Comparison of ENCODE assay signal across 8 mouse cellular contexts in the genomic region with DNA sequence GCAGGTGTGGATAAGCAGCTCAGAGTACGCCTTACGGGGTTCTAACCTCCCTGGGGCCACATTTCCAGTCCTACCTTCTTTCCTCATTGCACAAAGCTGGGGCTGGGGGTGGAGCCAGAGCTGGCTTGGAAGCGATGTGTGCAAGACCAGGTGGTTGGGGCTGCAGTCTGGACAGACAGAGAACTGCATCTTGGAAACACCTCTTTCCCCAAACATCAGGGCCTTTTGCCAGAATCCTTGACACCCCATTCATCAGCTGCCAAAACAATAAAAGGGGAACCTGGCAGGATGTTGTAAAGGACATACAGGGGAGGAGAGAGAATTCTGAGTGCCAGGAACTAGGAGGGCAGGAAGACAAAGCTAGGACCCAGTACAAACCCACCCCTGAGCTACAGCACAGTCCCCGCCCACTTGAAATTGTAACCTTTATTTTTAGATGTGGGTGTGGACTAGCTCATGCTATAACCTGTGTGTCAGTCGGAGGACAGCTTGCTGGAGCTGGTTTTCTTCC. TPM values are rescaled to one million over a fixed set of nuclear protein-coding genes. Genes with fewer than 3 reads are reported as not detected.
A peak's percentile ranks its signal among the peaks of the same experiment; 100 is the strongest.
DNase-seq lines count a peak whose midpoint lies in the region; ATAC-seq lines count a peak whose summit lies in the region.

No protein-coding gene starts in this region.

- H3K4me3 ChIP-seq in midbrain, embryonic 11.5 days (ENCODE audit: low read depth, low read length), result no peak overlapping the region
- H3K4me3 ChIP-seq in midbrain, embryonic 10.5 days, result no peak overlapping the region

- no peak overlapping the region for H3K27ac ChIP-seq in midbrain, embryonic 11.5 days (ENCODE audit: low read depth, low read length)
- H3K27ac ChIP-seq in midbrain, embryonic 10.5 days (replicated peaks), result no peak overlapping the region

- H3K27me3 ChIP-seq in midbrain, embryonic 11.5 days (ENCODE audit: control insufficient read depth, insufficient read depth, low read length), result no peaks in the 10 kb centered on the region
- no peaks in the 10 kb centered on the region for H3K27me3 ChIP-seq in midbrain, embryonic 10.5 days (ENCODE audit: low read depth, poor library complexity, severe bottlenecking)
- H3K27me3 ChIP-seq in splenic B cell, adult 2 months (ENCODE audit: control insufficient read depth, insufficient read depth, low read length, poor library complexity, severe bottlenecking), result no peaks in the 10 kb centered on the region

- 51% methylated on average over 5 of the region's 5 CpGs for WGBS in midbrain, embryonic 11.5 days
- 49% methylated on average over 5 of the region's 5 CpGs for WGBS in midbrain, embryonic 10.5 days

- 0 out of 2 replicates have a peak overlapping the region, but pooled peaks have one; percentile 3 for H3K9ac ChIP-seq in midbrain, embryonic 11.5 days (ENCODE audit: low read length)

- ATAC-seq in midbrain, embryonic 11.5 days (ENCODE audit: low FRiP score), result no peak

- no peaks in the 10 kb centered on the region for H3K9me3 ChIP-seq in midbrain, embryonic 11.5 days (ENCODE audit: control insufficient read depth, low read length)
- no peaks in the 10 kb centered on the region for H3K9me3 ChIP-seq in midbrain, embryonic 10.5 days (replicated peaks)

- H3K36me3 ChIP-seq in midbrain, embryonic 11.5 days (ENCODE audit: control insufficient read depth, insufficient read depth, low read length), result peaks cover 10% of the 10 kb centered on the region
- peaks cover 16% of the 10 kb centered on the region for H3K36me3 ChIP-seq in midbrain, embryonic 10.5 days
- peaks cover 4% of the 10 kb centered on the region; the same call in 1 of the 2 replicates for H3K36me3 ChIP-seq in splenic B cell, adult 2 months (ENCODE audit: control insufficient read depth, insufficient read depth, low read length, poor library complexity, severe bottlenecking)

- DNase-seq in midbrain, embryonic 11.5 days (ENCODE audit: low spot score, missing footprints), result peak; percentile 60
- DNase-seq in midbrain, embryonic 10.5 days (ENCODE audit: low spot score), result no peak
- peak; percentile 19 for DNase-seq in adrenal gland, postnatal 25 days
- DNase-seq in kidney, postnatal 10 days, result peak; percentile 67
- DNase-seq in splenic B cell, adult 2 months (ENCODE audit: low read depth, low spot score), result peak; percentile 49
- no peak for DNase-seq in frontal cortex, postnatal 10 days (ENCODE audit: low spot score in 2 of 2)
- no peak for DNase-seq in layer of hippocampus, postnatal 36 days
- no peak for DNase-seq in Muller cell, postnatal 12 days (ENCODE audit: inconsistent ontology term)

- H3K4me2 ChIP-seq in midbrain, embryonic 11.5 days, result no peak overlapping the region

- peaks cover 12% of the 10 kb centered on the region for H3K4me1 ChIP-seq in midbrain, embryonic 11.5 days (ENCODE audit: control insufficient read depth, insufficient read depth, low read length)
- H3K4me1 ChIP-seq in midbrain, embryonic 10.5 days, result peaks cover 21% of the 10 kb centered on the region

RNA-seq across cellular contexts. Expression of gene Ppp1r35, which starts 2.2 kb away (rescaled TPM):
- 73.3 and 83.1 TPM in 2 replicates for polyA plus RNA-seq in midbrain, embryonic 11.5 days (2014; fragmentation: Nextera tagmentation; extraction: Ambion mirVana)
- polyA plus RNA-seq in midbrain, embryonic 10.5 days (2016; fragmentation: Nextera tagmentation; extraction: Ambion mirVana), result 62.6 and 63.9 TPM in 2 replicates
- 30.9 and 34.0 TPM in 2 replicates for total RNA-seq in adrenal gland, postnatal 25 days (2021)
- 10 to 100 TPM; 24.1 to 24.6 TPM for total RNA-seq in layer of hippocampus, postnatal 36 days (2021)

RNA-seq across cellular contexts. Expression of gene Mepce, which starts 11.0 kb away (rescaled TPM):
- 11.4 and 11.5 TPM in 2 replicates for polyA plus RNA-seq in midbrain, embryonic 11.5 days (2014; fragmentation: Nextera tagmentation; extraction: Ambion mirVana)
- polyA plus RNA-seq in midbrain, embryonic 10.5 days (2016; fragmentation: Nextera tagmentation; extraction: Ambion mirVana), result 11.7 and 12.5 TPM in 2 replicates
- total RNA-seq in adrenal gland, postnatal 25 days (2021), result 58.3 and 66.5 TPM in 2 replicates
- total RNA-seq in layer of hippocampus, postnatal 36 days (2021), result 10 to 100 TPM; 40.8 to 44.5 TPM

RNA-seq across cellular contexts. Expression of gene Zcwpw1, which starts 11.1 kb away (rescaled TPM):
- polyA plus RNA-seq in midbrain, embryonic 11.5 days (2014; fragmentation: Nextera tagmentation; extraction: Ambion mirVana), result 11.4 and 14.8 TPM in 2 replicates
- 13.8 and 16.1 TPM in 2 replicates for polyA plus RNA-seq in midbrain, embryonic 10.5 days (2016; fragmentation: Nextera tagmentation; extraction: Ambion mirVana)
- total RNA-seq in adrenal gland, postnatal 25 days (2021), result 3.6 and 5.2 TPM in 2 replicates
- total RNA-seq in layer of hippocampus, postnatal 36 days (2021), result 1 to 10 TPM; 5.2 to 7.1 TPM

RNA-seq across cellular contexts. Expression of gene Tsc22d4, which starts 30.9 kb away (rescaled TPM):
- 47.0 and 62.9 TPM in 2 replicates for polyA plus RNA-seq in midbrain, embryonic 11.5 days (2014; fragmentation: Nextera tagmentation; extraction: Ambion mirVana)
- 75.6 and 75.8 TPM in 2 replicates for polyA plus RNA-seq in midbrain, embryonic 10.5 days (2016; fragmentation: Nextera tagmentation; extraction: Ambion mirVana)
- 86.0 and 104 TPM in 2 replicates for total RNA-seq in adrenal gland, postnatal 25 days (2021)
- total RNA-seq in layer of hippocampus, postnatal 36 days (2021), result 100 to 1,000 TPM; 170 to 176 TPM

RNA-seq across cellular contexts. Expression of gene Nyap1, which starts 35.1 kb away (rescaled TPM):
- 4.8 TPM in 2 replicates for polyA plus RNA-seq in midbrain, embryonic 11.5 days (2014; fragmentation: Nextera tagmentation; extraction: Ambion mirVana)
- polyA plus RNA-seq in midbrain, embryonic 10.5 days (2016; fragmentation: Nextera tagmentation; extraction: Ambion mirVana), result 5.1 and 8.4 TPM in 2 replicates
- 3.0 and 5.6 TPM in 2 replicates for total RNA-seq in adrenal gland, postnatal 25 days (2021)
- total RNA-seq in layer of hippocampus, postnatal 36 days (2021), result 10 to 100 TPM; 65.4 to 66.3 TPM

Comparison
In these comparisons a context has a peak if more than half of its experiments do, and no peak if none do; other contexts are left out.
1. DNase-seq: peak in midbrain, embryonic 11.5 days (single experiment), adrenal gland, postnatal 25 days (single experiment), kidney, postnatal 10 days (single experiment) and splenic B cell, adult 2 months (single experiment); none in midbrain, embryonic 10.5 days (single experiment), frontal cortex, postnatal 10 days (0 of 2), layer of hippocampus, postnatal 36 days (0 of 2) and Muller cell, postnatal 12 days (single experiment).